Mouse (Mus musculus) urinary bladder, postnatal 25 days (tissue): ENCODE measurements around the gene Qtrt2.

Experiments
- DNase-seq: peaks from one replicate; pipeline ENCODE4 v3.0.0; 2022; ENCODE audit warnings: low spot score

The Qtrt2 gene

GRCm38 (mm10) chr16:43926341-43926859 lies at the start of gene Qtrt2:
Gene Qtrt2 (minus strand): TSS chr16:43926809.
- no peak for DNase-seq

DNA sequence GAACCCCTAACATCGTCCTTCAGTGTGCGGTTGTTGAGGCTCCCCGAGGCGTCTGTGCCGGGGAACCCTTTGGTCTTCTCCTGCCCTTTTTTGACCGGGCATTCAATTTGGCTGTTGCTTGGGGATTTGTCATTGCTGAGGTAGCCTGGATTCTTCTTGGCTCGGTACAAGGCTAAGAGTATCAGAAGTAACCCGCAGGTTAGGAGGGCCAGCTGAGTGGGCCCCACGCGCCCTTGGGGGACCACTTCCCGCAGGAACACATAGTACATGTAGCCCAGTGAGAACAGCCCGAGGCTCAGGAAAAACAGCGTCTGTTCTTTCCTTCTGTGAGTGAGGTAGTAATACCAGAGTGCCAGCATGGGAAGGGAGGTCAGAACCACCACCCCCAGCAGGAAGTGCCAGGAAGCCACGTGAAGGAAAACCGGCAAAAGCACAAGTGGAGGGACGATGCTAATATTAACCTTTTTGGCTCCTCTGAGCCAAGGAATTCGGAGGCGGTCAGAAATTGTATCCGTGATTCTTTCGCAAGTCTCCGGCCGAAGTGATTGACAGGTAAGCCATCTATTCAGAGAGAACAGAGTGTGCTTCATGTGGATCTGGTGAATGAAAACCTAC lies 47.1 kb upstream of the Qtrt2 start:
- no peak for DNase-seq

GRCm38 (mm10) chr16:43973147-43973546 lies 46.5 kb upstream of the Qtrt2 start:
- DNase-seq = no peak

DNA sequence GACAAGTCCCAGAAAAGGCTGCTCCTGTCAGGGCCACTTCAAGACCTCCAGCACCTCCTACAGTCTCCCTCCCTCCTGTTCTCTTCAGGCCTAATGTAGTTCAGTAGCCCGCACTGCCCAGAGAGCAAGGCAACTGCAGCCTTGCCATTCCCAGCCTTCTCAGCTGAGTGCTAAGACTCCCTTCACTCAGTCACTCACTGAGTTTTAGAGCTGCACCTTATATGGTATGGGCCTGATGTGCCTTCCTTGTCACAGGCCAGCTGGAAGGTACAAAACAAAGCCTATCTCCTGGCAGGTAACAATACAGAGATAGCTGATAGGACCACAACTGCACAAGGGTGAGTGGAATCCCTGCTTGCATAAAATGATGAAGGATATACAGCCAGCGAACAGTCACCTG lies 45.8 kb upstream of the Qtrt2 start:
- no peak for DNase-seq

DNA sequence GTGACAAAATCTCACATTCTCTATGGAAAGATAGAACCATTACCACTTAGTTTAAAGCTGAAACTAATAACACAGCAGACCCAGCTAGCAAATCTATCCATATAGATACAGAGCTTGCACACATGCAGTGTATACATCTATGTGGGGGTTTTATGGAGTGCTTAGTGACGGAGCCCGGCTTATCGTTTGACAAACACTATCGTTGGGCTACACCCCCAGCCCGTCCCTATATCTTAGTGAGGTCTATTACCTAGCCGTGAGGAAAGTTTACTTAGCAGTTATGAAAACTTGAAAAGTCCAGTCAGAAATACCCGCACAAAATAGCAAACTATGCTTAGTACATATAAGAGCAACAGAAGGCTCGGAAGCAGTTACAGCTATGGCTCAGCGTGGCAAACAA lies 45.1 kb upstream of the Qtrt2 start:
- no peak for DNase-seq

DNA sequence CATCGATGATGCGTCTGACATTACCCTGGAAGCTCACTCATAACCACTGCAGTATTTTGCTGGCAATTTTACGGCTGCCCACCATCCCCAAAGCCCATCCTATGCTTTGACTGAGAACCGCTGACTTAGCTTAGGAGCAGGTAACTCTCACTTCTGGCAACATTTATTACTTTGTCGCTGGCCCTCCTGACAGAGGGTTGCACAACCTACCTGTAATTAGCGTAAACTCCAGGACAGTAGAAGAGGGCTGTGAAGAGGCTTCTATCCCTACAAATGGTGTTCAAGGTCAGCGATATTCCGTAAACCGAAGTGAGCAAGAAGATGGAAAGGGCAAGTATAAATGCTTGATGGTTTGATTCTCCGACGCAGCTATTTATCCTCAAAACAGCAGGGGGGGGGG lies 44.6 kb upstream of the Qtrt2 start:
- no peak for DNase-seq

DNA sequence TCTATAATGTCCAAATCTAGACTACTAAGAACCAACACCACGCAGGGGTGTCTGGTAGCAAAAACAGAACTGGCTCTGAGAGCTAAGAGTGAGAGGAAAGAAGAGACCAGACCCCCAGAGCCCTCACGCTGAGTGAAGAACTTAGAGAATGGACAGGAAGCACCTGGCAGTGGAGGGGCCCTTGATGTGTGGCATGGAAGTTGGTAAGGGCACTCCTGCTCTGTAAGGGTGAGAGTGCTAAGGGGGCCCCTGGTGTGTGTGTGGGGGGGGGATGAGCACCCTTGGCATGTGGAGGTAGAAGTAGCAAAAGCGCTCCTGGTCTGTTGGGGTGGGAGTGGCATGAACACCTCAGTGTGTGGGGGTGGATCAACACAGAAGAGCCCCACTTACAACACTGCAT lies 43.8 kb upstream of the Qtrt2 start:
- no peak for DNase-seq

- DNase-seq = no peak
These were observed 39.3 kb upstream of the Qtrt2 start for GRCm38 (mm10) chr16:43965781-43966389.

DNA sequence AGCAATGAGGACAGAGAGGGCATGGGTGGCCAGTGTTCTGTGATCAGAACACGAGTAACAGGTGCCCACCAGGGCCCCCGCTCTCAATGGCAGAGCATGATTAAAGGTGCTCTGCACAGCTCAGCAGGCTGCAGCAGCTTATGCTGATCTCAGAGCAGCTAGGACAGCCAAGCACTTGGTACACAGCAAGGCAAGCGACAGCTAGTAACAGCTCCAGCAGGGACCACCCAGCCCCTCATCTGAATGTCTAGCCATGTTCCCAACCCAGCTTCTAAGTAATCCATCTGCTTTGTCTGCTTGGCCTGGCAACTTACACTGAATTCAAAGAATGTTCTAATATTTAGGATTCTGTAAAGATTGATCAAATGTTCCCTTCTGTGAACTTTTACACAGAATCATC lies 37.2 kb upstream of the Qtrt2 start:
- DNase-seq = no peak

DNA sequence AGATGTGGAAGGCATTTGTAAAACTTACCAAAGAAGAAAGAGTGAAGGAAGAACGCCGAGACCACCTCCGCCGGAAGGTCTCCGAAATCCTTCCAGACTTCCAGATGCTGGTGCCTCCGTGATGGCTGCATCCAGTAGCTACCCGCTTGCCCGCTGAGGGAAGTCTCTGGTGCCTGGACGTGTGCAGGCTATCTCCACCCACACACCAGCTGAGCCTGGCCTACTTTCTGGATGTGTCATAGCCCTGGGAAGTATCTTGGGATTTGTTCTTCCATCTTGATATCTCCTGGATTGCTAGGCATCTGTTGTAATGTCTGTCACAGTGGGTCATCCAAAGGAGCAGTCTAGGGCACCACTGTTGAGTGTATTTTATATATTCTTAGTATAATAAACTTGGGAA lies 36.7 kb upstream of the Qtrt2 start:
- DNase-seq = no peak

DNA sequence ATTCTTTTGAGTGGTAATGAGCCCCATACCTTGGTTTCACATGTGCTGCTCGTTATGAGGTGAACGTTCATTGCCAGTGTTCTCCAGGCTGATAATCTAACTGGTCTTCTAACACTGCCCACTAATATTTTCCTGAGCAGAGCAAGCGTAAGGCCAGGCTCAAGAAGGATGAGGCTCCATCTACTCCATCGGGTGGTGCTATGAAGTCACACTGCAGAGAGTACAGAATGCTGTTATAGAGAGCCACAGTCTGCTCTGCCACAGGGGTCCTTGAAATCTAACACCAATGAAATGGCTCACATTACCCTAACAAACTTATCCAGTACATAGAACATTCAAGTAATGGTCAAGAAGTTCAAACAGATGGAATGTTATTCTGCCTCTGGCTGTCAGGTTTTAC lies 31.4 kb upstream of the Qtrt2 start:
- DNase-seq = no peak

GRCm38 (mm10) chr16:43954913-43955312 lies 28.3 kb upstream of the Qtrt2 start:
- no peak for DNase-seq

GRCm38 (mm10) chr16:43951591-43951990 lies 25.0 kb upstream of the Qtrt2 start:
- no peak for DNase-seq

- no peak for DNase-seq
These were observed 19.3 kb upstream of the Qtrt2 start for GRCm38 (mm10) chr16:43945869-43946268.

- DNase-seq = no peak
These were observed 18.7 kb upstream of the Qtrt2 start for GRCm38 (mm10) chr16:43945351-43945750.

DNA sequence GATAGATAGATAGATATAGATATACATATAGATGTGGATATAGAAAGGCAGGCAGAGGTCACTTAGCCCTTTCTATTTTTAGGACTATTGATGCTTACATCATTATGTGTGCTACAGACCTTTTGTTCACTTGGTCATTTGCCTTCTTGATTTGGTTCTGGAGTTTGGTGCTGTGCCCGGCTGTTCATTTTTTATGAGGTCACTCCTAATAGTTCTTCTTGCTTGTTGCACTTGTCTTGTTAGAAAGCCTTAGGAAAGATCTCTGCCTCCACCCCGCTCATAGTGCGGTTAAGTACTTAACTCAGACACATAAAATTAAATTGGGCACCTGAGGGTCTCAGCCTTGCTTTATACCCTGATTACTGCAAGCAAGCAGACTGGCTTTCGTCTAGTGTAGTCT lies 14.2 kb upstream of the Qtrt2 start:
- DNase-seq = no peak

DNA sequence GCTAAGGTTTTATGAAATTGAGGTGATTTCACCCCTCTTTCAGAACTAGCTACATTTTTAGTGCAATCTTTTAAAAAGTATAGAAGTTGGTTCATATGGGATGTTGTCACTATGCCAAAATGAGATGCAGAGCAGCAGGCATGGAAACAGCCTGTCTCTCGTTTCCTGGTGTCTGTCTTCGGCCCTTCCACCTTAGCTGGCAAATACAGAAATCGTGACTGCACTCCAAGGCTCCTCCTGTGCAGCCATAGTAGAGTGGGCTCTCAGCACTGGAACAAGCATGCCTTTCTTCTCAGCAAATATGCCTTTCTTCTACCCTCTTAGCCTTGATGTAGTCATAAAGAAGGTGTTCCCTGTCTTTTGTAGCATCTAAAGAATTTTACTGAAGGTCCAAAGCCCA lies 9.3 kb upstream of the Qtrt2 start:
- no peak for DNase-seq

GRCm38 (mm10) chr16:43935367-43935766 lies 8.8 kb upstream of the Qtrt2 start:
- no peak for DNase-seq

DNA sequence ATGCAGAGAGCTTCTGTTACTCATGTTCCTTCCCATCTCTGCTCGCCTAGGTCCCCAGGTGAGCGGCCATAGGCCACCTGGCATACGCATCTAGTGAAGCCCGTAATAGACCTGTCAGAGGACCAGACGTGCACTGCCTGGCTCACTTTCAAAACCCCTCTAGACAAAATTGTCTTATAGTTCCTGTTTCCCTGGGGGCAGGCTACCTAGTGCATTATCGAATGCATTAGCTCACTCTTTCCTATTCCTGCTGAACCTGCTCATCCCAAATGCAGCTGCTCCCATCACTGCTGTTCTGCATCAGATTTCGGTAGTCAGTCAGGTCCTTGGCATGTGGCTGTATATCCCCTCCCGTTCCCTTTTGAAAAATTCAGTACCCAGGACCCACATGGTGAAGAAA lies 8.2 kb upstream of the Qtrt2 start:
- no peak for DNase-seq

GRCm38 (mm10) chr16:43933041-43933440 lies 6.4 kb upstream of the Qtrt2 start:
- DNase-seq = no peak

DNA sequence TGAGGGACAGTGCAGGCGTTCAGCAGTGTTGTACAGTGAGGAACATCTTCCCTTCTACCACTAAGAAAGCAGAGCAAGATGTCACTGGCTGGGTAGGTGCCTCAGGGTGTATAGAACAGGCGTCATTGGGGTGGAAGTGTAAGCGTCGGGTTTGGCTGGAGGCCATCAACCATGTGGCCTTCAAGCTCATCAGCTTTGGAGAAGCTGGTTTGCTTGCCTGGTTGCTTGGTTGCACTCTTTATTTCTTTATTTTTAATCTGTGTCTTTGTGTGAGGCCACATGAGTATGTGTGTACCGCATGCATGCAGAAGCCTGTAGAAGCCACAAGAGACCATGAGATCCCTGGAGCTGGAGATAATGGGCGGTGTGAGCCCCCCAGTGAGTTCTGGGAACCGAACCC lies 5.7 kb upstream of the Qtrt2 start:
- DNase-seq = no peak

GRCm38 (mm10) chr16:43931502-43931901 lies 4.9 kb upstream of the Qtrt2 start:
- DNase-seq = no peak

- no peak for DNase-seq
These were observed 4.0 kb upstream of the Qtrt2 start for GRCm38 (mm10) chr16:43930577-43930976.

DNA sequence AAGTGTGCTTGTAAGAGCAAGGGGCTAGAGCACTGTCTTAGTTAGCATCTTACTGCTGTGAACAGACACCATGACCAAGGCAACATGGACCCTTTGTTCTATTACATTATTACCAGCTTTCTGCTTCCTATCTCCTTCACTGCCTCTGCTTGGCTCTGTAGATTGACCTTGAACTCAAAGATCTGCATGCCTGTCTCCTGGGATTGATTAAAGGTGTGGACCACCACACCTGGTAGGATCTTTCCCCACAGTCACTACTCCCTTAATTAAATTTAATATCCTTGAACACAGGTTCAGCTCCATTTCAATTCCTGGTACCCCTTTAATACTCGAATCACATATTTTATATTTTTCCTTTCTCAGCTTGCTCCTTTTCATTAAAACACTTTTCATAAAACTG lies 763 bp downstream of the Qtrt2 start:
- no peak for DNase-seq
